Mouse (Mus musculus): ENCODE data around the gene Capn15.

Capn15 gene

GRCm38 (mm10) chr17:25993489-25993888 is 7.9 kb upstream of the Capn15 start:
- DNase-seq (ENCODE audit: low spot score) = no peak

GRCm38 (mm10) chr17:25992274-25992673 is 6.7 kb upstream of the Capn15 start:
- no peak for DNase-seq (ENCODE audit: low spot score)

- DNase-seq (ENCODE audit: low spot score) = no peak
These were observed 4.7 kb upstream of the Capn15 start for GRCm38 (mm10) chr17:25990331-25990730.

- DNase-seq (ENCODE audit: low spot score) = no peak
These were observed 865 bp downstream of the Capn15 start for GRCm38 (mm10) chr17:25984556-25985305.

- DNase-seq (ENCODE audit: low spot score) = no peak
These were observed 1.5 kb downstream of the Capn15 start for GRCm38 (mm10) chr17:25984066-25984465.

GRCm38 (mm10) chr17:25982913-25983312 is 2.7 kb downstream of the Capn15 start:
- no peak for DNase-seq (ENCODE audit: low spot score)

GRCm38 (mm10) chr17:25980854-25981253 is 4.7 kb downstream of the Capn15 start:
- no peak for DNase-seq (ENCODE audit: low spot score)

GRCm38 (mm10) chr17:25979829-25980738 is 5.5 kb downstream of the Capn15 start:
- no peak for DNase-seq (ENCODE audit: low spot score)

GRCm38 (mm10) chr17:25970954-25971707 is 14.5 kb downstream of the Capn15 start:
- DNase-seq (ENCODE audit: low spot score) = no peak

- DNase-seq (ENCODE audit: low spot score) = no peak
These were observed 15.1 kb downstream of the Capn15 start for GRCm38 (mm10) chr17:25970448-25970847.

- DNase-seq (ENCODE audit: low spot score) = no peak
These were observed 17.4 kb downstream of the Capn15 start for GRCm38 (mm10) chr17:25968176-25968575.

- no peak for DNase-seq (ENCODE audit: low spot score)
These were observed 17.9 kb downstream of the Capn15 start for GRCm38 (mm10) chr17:25967652-25968051.

GRCm38 (mm10) chr17:25964271-25964670 is 21.3 kb downstream of the Capn15 start:
- no peak for DNase-seq (ENCODE audit: low spot score)

- no peak for DNase-seq (ENCODE audit: low spot score)
These were observed 23.1 kb downstream of the Capn15 start for GRCm38 (mm10) chr17:25962413-25962905.

GRCm38 (mm10) chr17:25961566-25961965 is 24.0 kb downstream of the Capn15 start:
- DNase-seq (ENCODE audit: low spot score) = peak; percentile 64

GRCm38 (mm10) chr17:25959630-25960467 is 25.7 kb downstream of the Capn15 start:
- no peak for DNase-seq (ENCODE audit: low spot score)

GRCm38 (mm10) chr17:25958771-25959494 is 26.7 kb downstream of the Capn15 start:
- no peak for DNase-seq (ENCODE audit: low spot score)

- DNase-seq (ENCODE audit: low spot score) = no peak
These were observed 28.0 kb downstream of the Capn15 start for GRCm38 (mm10) chr17:25957586-25958051.

GRCm38 (mm10) chr17:25956631-25957030 is 29.0 kb downstream of the Capn15 start:
- no peak for DNase-seq (ENCODE audit: low spot score)

GRCm38 (mm10) chr17:25956201-25956600 is 29.4 kb downstream of the Capn15 start:
- DNase-seq (ENCODE audit: low spot score) = no peak

All from spleen, adult 12 weeks (tissue).